Mouse (Mus musculus): Measurements from ENCODE around the gene Dgkg. TPM values are rescaled to one million over a fixed set of nuclear protein-coding genes. Genes with fewer than 3 reads are reported as not detected.
A peak's percentile ranks its signal among the peaks of the same experiment; 100 is the strongest.

Gene Dgkg
- polyA plus RNA-seq, 1 experiment from 2014 or later: 0.17 TPM

GRCm38 (mm10) chr16:22554996-22555395 is 102.0 kb downstream of the Dgkg start:
- Histone ChIP-seq H3K4me3 (ENCODE audit: inconsistent target) (no peak overlapping the region), H3K27ac (no peak overlapping the region), H3K36me3 (ENCODE audit: inconsistent target) (no peaks in the 10 kb centered on the region), H3K79me2 (ENCODE audit: inconsistent target) (no peaks in the 10 kb centered on the region)
- 87% methylated on average over 2 of the region's 2 CpGs for WGBS (ENCODE audit: missing documents)

GRCm38 (mm10) chr16:22552351-22552750 is 104.7 kb downstream of the Dgkg start:
- Histone ChIP-seq H3K79me2 (ENCODE audit: inconsistent target) (no peaks in the 10 kb centered on the region), H3K4me3 (ENCODE audit: inconsistent target) (no peak overlapping the region), H3K27ac (no peak overlapping the region), H3K36me3 (ENCODE audit: inconsistent target) (no peaks in the 10 kb centered on the region)
- WGBS (ENCODE audit: missing documents): 92% methylated on average over 9 of the region's 9 CpGs

- WGBS (ENCODE audit: missing documents): 95% methylated on average over 11 of the region's 11 CpGs
- H3K27ac ChIP-seq: no peak overlapping the region
- no peaks in the 10 kb centered on the region for H3K36me3 ChIP-seq (ENCODE audit: inconsistent target)
- no peaks in the 10 kb centered on the region for H3K79me2 ChIP-seq (ENCODE audit: inconsistent target)
- no peak overlapping the region for H3K4me3 ChIP-seq (ENCODE audit: inconsistent target)
These were observed 105.6 kb downstream of the Dgkg start for GRCm38 (mm10) chr16:22551231-22552000.

- no peak overlapping the region for H3K4me3 ChIP-seq (ENCODE audit: inconsistent target)
- 90% methylated on average over 5 of the region's 5 CpGs for WGBS (ENCODE audit: missing documents)
- no peaks in the 10 kb centered on the region for H3K36me3 ChIP-seq (ENCODE audit: inconsistent target)
- H3K27ac ChIP-seq: no peak overlapping the region
- no peaks in the 10 kb centered on the region for H3K79me2 ChIP-seq (ENCODE audit: inconsistent target)
These were observed 107.7 kb downstream of the Dgkg start for GRCm38 (mm10) chr16:22549346-22549745.

- Histone ChIP-seq H3K36me3 (ENCODE audit: inconsistent target) (no peaks in the 10 kb centered on the region), H3K27ac (peak overlapping the region; percentile 31; the same call in 1 of the 2 replicates), H3K79me2 (ENCODE audit: inconsistent target) (no peaks in the 10 kb centered on the region), H3K4me3 (ENCODE audit: inconsistent target) (peak overlapping the region; percentile 16; the same call in 1 of the 2 replicates)
- whole genome bisulfite sequencing (ENCODE audit: missing documents): 23% methylated on average over 26 of the region's 26 CpGs
These were observed 108.6 kb downstream of the Dgkg start for GRCm38 (mm10) chr16:22548167-22549080.

GRCm38 (mm10) chr16:22547741-22548140 is 109.3 kb downstream of the Dgkg start:
- 35% methylated on average over 10 of the region's 10 CpGs for WGBS (ENCODE audit: missing documents)
- Histone ChIP-seq H3K4me3 (ENCODE audit: inconsistent target) (peak overlapping the region; percentile 16; the same call in 1 of the 2 replicates), H3K79me2 (ENCODE audit: inconsistent target) (no peaks in the 10 kb centered on the region), H3K36me3 (ENCODE audit: inconsistent target) (no peaks in the 10 kb centered on the region), H3K27ac (0 out of 2 replicates have a peak overlapping the region, but pooled peaks have one; percentile 31)

- Histone ChIP-seq H3K4me3 (ENCODE audit: inconsistent target) (no peak overlapping the region), H3K36me3 (ENCODE audit: inconsistent target) (no peaks in the 10 kb centered on the region), H3K79me2 (ENCODE audit: inconsistent target) (no peaks in the 10 kb centered on the region), H3K27ac (peak overlapping the region; percentile 60)
- 9% methylated on average over 8 of the region's 8 CpGs for WGBS (ENCODE audit: missing documents)
These were observed 111.2 kb downstream of the Dgkg start for GRCm38 (mm10) chr16:22545799-22546198.

- WGBS (ENCODE audit: missing documents): 3% methylated on average over 3 of the region's 3 CpGs
- peak overlapping the region; percentile 60 for H3K27ac ChIP-seq
- no peak overlapping the region for H3K4me3 ChIP-seq (ENCODE audit: inconsistent target)
- no peaks in the 10 kb centered on the region for H3K79me2 ChIP-seq (ENCODE audit: inconsistent target)
- H3K36me3 ChIP-seq (ENCODE audit: inconsistent target): no peaks in the 10 kb centered on the region
These were observed 111.9 kb downstream of the Dgkg start for GRCm38 (mm10) chr16:22545016-22545561.

GRCm38 (mm10) chr16:22542691-22543141 is 114.3 kb downstream of the Dgkg start:
- Histone ChIP-seq H3K36me3 (ENCODE audit: inconsistent target) (no peaks in the 10 kb centered on the region), H3K79me2 (ENCODE audit: inconsistent target) (no peaks in the 10 kb centered on the region), H3K27ac (no peak overlapping the region), H3K4me3 (ENCODE audit: inconsistent target) (no peak overlapping the region)
- 88% methylated on average over 6 of the region's 6 CpGs for WGBS (ENCODE audit: missing documents)

- Histone ChIP-seq H3K27ac (no peak overlapping the region), H3K79me2 (ENCODE audit: inconsistent target) (no peaks in the 10 kb centered on the region), H3K36me3 (ENCODE audit: inconsistent target) (no peaks in the 10 kb centered on the region), H3K4me3 (ENCODE audit: inconsistent target) (no peak overlapping the region)
- WGBS (ENCODE audit: missing documents): 57% methylated on average over 6 of the region's 6 CpGs
These were observed 117.7 kb downstream of the Dgkg start for GRCm38 (mm10) chr16:22539275-22539674.

- Histone ChIP-seq H3K4me3 (ENCODE audit: inconsistent target) (no peak overlapping the region), H3K79me2 (ENCODE audit: inconsistent target) (no peaks in the 10 kb centered on the region), H3K27ac (no peak overlapping the region), H3K36me3 (ENCODE audit: inconsistent target) (no peaks in the 10 kb centered on the region)
- WGBS (ENCODE audit: missing documents): 95% methylated on average over 8 of the region's 8 CpGs
These were observed 120.3 kb downstream of the Dgkg start for GRCm38 (mm10) chr16:22536581-22537160.

- whole genome bisulfite sequencing (ENCODE audit: missing documents): 56% methylated on average over 3 of the region's 3 CpGs
- Histone ChIP-seq H3K4me3 (ENCODE audit: inconsistent target) (no peak overlapping the region), H3K79me2 (ENCODE audit: inconsistent target) (no peaks in the 10 kb centered on the region), H3K27ac (no peak overlapping the region), H3K36me3 (ENCODE audit: inconsistent target) (no peaks in the 10 kb centered on the region)
These were observed 123.9 kb downstream of the Dgkg start for GRCm38 (mm10) chr16:22533087-22533486.

- Histone ChIP-seq H3K27ac (no peak overlapping the region), H3K4me3 (ENCODE audit: inconsistent target) (no peak overlapping the region), H3K79me2 (ENCODE audit: inconsistent target) (no peaks in the 10 kb centered on the region), H3K36me3 (ENCODE audit: inconsistent target) (no peaks in the 10 kb centered on the region)
- 98% methylated on average over 6 of the region's 6 CpGs for WGBS (ENCODE audit: missing documents)
These were observed 125.2 kb downstream of the Dgkg start for GRCm38 (mm10) chr16:22531834-22532233.

- WGBS (ENCODE audit: missing documents): 96% methylated on average over 9 of the region's 9 CpGs
- no peak overlapping the region for H3K27ac ChIP-seq
- no peak overlapping the region for H3K4me3 ChIP-seq (ENCODE audit: inconsistent target)
- no peaks in the 10 kb centered on the region for H3K79me2 ChIP-seq (ENCODE audit: inconsistent target)
- no peaks in the 10 kb centered on the region for H3K36me3 ChIP-seq (ENCODE audit: inconsistent target)
These were observed 126.0 kb downstream of the Dgkg start for GRCm38 (mm10) chr16:22531041-22531440.
